Mouse (Mus musculus): ENCODE results near the gene Cacna1a. TPM values are rescaled to one million over a fixed set of nuclear protein-coding genes. Genes with fewer than 3 reads are reported as not detected.

Gene Cacna1a
- polyA plus RNA-seq, 1 experiment from 2014 or later = 15.0 TPM

GRCm38 (mm10) chr8:84415378-84415898, 27.2 kb downstream of the Cacna1a start:
- peak overlapping the region; percentile 89 for H3K9ac ChIP-seq (replicated peaks)
- WGBS = under 1% methylated on average over 33 of the region's 64 CpGs
- 0 out of 2 replicates have a peak, but pooled peaks cover 4% of the 10 kb centered on the region for H3K9me3 ChIP-seq
- peak overlapping the region; percentile 69 for H3K4me3 ChIP-seq
- H3K27ac ChIP-seq (replicated peaks) = peak overlapping the region; percentile 91
- H3K4me1 ChIP-seq = peaks cover 22% of the 10 kb centered on the region; the same call in 1 of the 2 replicates
- no peaks in the 10 kb centered on the region for H3K36me3 ChIP-seq
- H3K27me3 ChIP-seq = peaks cover 15% of the 10 kb centered on the region
- peak; percentile 77 for ATAC-seq (ENCODE audit: low FRiP score, low read depth)
- H3K4me2 ChIP-seq (replicated peaks) = peak overlapping the region; percentile 86

- Histone ChIP-seq H3K4me1 (peaks cover 22% of the 10 kb centered on the region; the same call in 1 of the 2 replicates), H3K4me2 (replicated peaks) (peak overlapping the region; percentile 86), H3K4me3 (peak overlapping the region; percentile 69), H3K27ac (replicated peaks) (peak overlapping the region; percentile 91), H3K9ac (replicated peaks) (peak overlapping the region; percentile 89), H3K36me3 (no peaks in the 10 kb centered on the region), H3K27me3 (peaks cover 15% of the 10 kb centered on the region), H3K9me3 (0 out of 2 replicates have a peak, but pooled peaks cover 4% of the 10 kb centered on the region)
- ATAC-seq (ENCODE audit: low FRiP score, low read depth) = peak; percentile 24; the same call in 1 of the 2 replicates
- WGBS = 11% methylated on average over 14 of the region's 14 CpGs
Observed at GRCm38 (mm10) chr8:84416041-84416440, 27.8 kb downstream of the Cacna1a start.

- Histone ChIP-seq H3K4me2 (replicated peaks) (peak overlapping the region; percentile 86), H3K4me1 (peaks cover 22% of the 10 kb centered on the region; the same call in 1 of the 2 replicates), H3K27ac (replicated peaks) (no peak overlapping the region), H3K9me3 (0 out of 2 replicates have a peak, but pooled peaks cover 4% of the 10 kb centered on the region), H3K9ac (replicated peaks) (0 out of 2 replicates have a peak overlapping the region, but pooled peaks have one; percentile 12), H3K4me3 (peak overlapping the region; percentile 69), H3K36me3 (no peaks in the 10 kb centered on the region), H3K27me3 (peaks cover 15% of the 10 kb centered on the region)
- no peak for ATAC-seq (ENCODE audit: low FRiP score, low read depth)
- WGBS = 76% methylated on average over 6 of the region's 6 CpGs
Observed at GRCm38 (mm10) chr8:84416915-84417314, 28.7 kb downstream of the Cacna1a start.

GRCm38 (mm10) chr8:84417840-84418239, 29.6 kb downstream of the Cacna1a start:
- H3K27ac ChIP-seq (replicated peaks) = no peak overlapping the region
- H3K9ac ChIP-seq (replicated peaks) = no peak overlapping the region
- H3K4me3 ChIP-seq = no peak overlapping the region
- peaks cover 22% of the 10 kb centered on the region; the same call in 1 of the 2 replicates for H3K4me1 ChIP-seq
- ATAC-seq (ENCODE audit: low FRiP score, low read depth) = no peak
- WGBS = 55% methylated on average over 5 of the region's 5 CpGs
- H3K36me3 ChIP-seq = no peaks in the 10 kb centered on the region
- peaks cover 15% of the 10 kb centered on the region; the same call in 1 of the 2 replicates for H3K27me3 ChIP-seq
- H3K4me2 ChIP-seq (replicated peaks) = no peak overlapping the region
- 0 out of 2 replicates have a peak, but pooled peaks cover 4% of the 10 kb centered on the region for H3K9me3 ChIP-seq

- Histone ChIP-seq H3K27me3 (no peaks in the 10 kb centered on the region), H3K27ac (replicated peaks) (no peak overlapping the region), H3K4me3 (no peak overlapping the region), H3K4me2 (replicated peaks) (no peak overlapping the region), H3K4me1 (peaks cover 6% of the 10 kb centered on the region), H3K9ac (replicated peaks) (no peak overlapping the region), H3K9me3 (no peaks in the 10 kb centered on the region), H3K36me3 (0 out of 2 replicates have a peak, but pooled peaks cover 6% of the 10 kb centered on the region)
- 92% methylated on average over 3 of the region's 3 CpGs for WGBS
- no peak for ATAC-seq (ENCODE audit: low FRiP score, low read depth)
Observed at GRCm38 (mm10) chr8:84424426-84424825, 36.2 kb downstream of the Cacna1a start.

GRCm38 (mm10) chr8:84426087-84426486, 37.8 kb downstream of the Cacna1a start:
- H3K4me2 ChIP-seq (replicated peaks) = no peak overlapping the region
- H3K36me3 ChIP-seq = 0 out of 2 replicates have a peak, but pooled peaks cover 6% of the 10 kb centered on the region
- ATAC-seq (ENCODE audit: low FRiP score, low read depth) = no peak
- H3K4me3 ChIP-seq = no peak overlapping the region
- no peak overlapping the region for H3K9ac ChIP-seq (replicated peaks)
- H3K27ac ChIP-seq (replicated peaks) = no peak overlapping the region
- WGBS = 94% methylated on average over 7 of the region's 7 CpGs
- peaks cover 7% of the 10 kb centered on the region for H3K4me1 ChIP-seq
- no peaks in the 10 kb centered on the region for H3K9me3 ChIP-seq
- no peaks in the 10 kb centered on the region for H3K27me3 ChIP-seq

- Histone ChIP-seq H3K4me2 (replicated peaks) (no peak overlapping the region), H3K27me3 (no peaks in the 10 kb centered on the region), H3K9ac (replicated peaks) (no peak overlapping the region), H3K9me3 (no peaks in the 10 kb centered on the region), H3K36me3 (0 out of 2 replicates have a peak, but pooled peaks cover 6% of the 10 kb centered on the region), H3K4me1 (peaks cover 7% of the 10 kb centered on the region), H3K4me3 (no peak overlapping the region), H3K27ac (replicated peaks) (no peak overlapping the region)
- 92% methylated on average over 8 of the region's 8 CpGs for WGBS
- no peak for ATAC-seq (ENCODE audit: low FRiP score, low read depth)
Observed at GRCm38 (mm10) chr8:84426582-84426981, 38.3 kb downstream of the Cacna1a start.

GRCm38 (mm10) chr8:84428034-84428433, 39.8 kb downstream of the Cacna1a start:
- no peaks in the 10 kb centered on the region for H3K9me3 ChIP-seq
- 89% methylated on average over 5 of the region's 5 CpGs for WGBS
- H3K4me2 ChIP-seq (replicated peaks) = no peak overlapping the region
- H3K27me3 ChIP-seq = no peaks in the 10 kb centered on the region
- 0 out of 2 replicates have a peak, but pooled peaks cover 6% of the 10 kb centered on the region for H3K36me3 ChIP-seq
- no peak overlapping the region for H3K4me3 ChIP-seq
- H3K9ac ChIP-seq (replicated peaks) = no peak overlapping the region
- H3K4me1 ChIP-seq = peaks cover 7% of the 10 kb centered on the region
- H3K27ac ChIP-seq (replicated peaks) = no peak overlapping the region
- ATAC-seq (ENCODE audit: low FRiP score, low read depth) = no peak

GRCm38 (mm10) chr8:84429014-84429413, 40.8 kb downstream of the Cacna1a start:
- Histone ChIP-seq H3K9me3 (no peaks in the 10 kb centered on the region), H3K4me3 (no peak overlapping the region), H3K27me3 (no peaks in the 10 kb centered on the region), H3K9ac (replicated peaks) (no peak overlapping the region), H3K4me1 (peaks cover 7% of the 10 kb centered on the region), H3K27ac (replicated peaks) (no peak overlapping the region), H3K36me3 (0 out of 2 replicates have a peak, but pooled peaks cover 6% of the 10 kb centered on the region), H3K4me2 (replicated peaks) (no peak overlapping the region)
- ATAC-seq (ENCODE audit: low FRiP score, low read depth) = no peak
- WGBS = 29% methylated on average over 4 of the region's 4 CpGs

GRCm38 (mm10) chr8:84429492-84429891, 41.3 kb downstream of the Cacna1a start:
- Histone ChIP-seq H3K4me2 (replicated peaks) (no peak overlapping the region), H3K9me3 (no peaks in the 10 kb centered on the region), H3K9ac (replicated peaks) (no peak overlapping the region), H3K27ac (replicated peaks) (no peak overlapping the region), H3K36me3 (0 out of 2 replicates have a peak, but pooled peaks cover 6% of the 10 kb centered on the region), H3K4me3 (no peak overlapping the region), H3K4me1 (peaks cover 7% of the 10 kb centered on the region), H3K27me3 (no peaks in the 10 kb centered on the region)
- ATAC-seq (ENCODE audit: low FRiP score, low read depth) = no peak
- 19% methylated on average over 5 of the region's 5 CpGs for WGBS

- H3K4me1 ChIP-seq = no peaks in the 10 kb centered on the region
- H3K9ac ChIP-seq (replicated peaks) = no peak overlapping the region
- H3K36me3 ChIP-seq = no peaks in the 10 kb centered on the region
- H3K27me3 ChIP-seq = no peaks in the 10 kb centered on the region
- 0 out of 2 replicates have a peak overlapping the region, but pooled peaks have one; percentile 10 for H3K27ac ChIP-seq (replicated peaks)
- H3K4me3 ChIP-seq = no peak overlapping the region
- H3K9me3 ChIP-seq = no peaks in the 10 kb centered on the region
- 79% methylated on average over 10 of the region's 10 CpGs for WGBS
- no peak overlapping the region for H3K4me2 ChIP-seq (replicated peaks)
- no peak for ATAC-seq (ENCODE audit: low FRiP score, low read depth)
Observed at GRCm38 (mm10) chr8:84435370-84435769, 47.1 kb downstream of the Cacna1a start.

GRCm38 (mm10) chr8:84439813-84440212, 51.6 kb downstream of the Cacna1a start:
- H3K36me3 ChIP-seq = peaks cover 4% of the 10 kb centered on the region; the same call in 1 of the 2 replicates
- no peak for ATAC-seq (ENCODE audit: low FRiP score, low read depth)
- no peak overlapping the region for H3K9ac ChIP-seq (replicated peaks)
- H3K4me2 ChIP-seq (replicated peaks) = no peak overlapping the region
- 94% methylated on average over 7 of the region's 7 CpGs for WGBS
- no peaks in the 10 kb centered on the region for H3K9me3 ChIP-seq
- H3K27me3 ChIP-seq = no peaks in the 10 kb centered on the region
- no peak overlapping the region for H3K27ac ChIP-seq (replicated peaks)
- no peaks in the 10 kb centered on the region for H3K4me1 ChIP-seq
- no peak overlapping the region for H3K4me3 ChIP-seq
